ENCODE assay signal across 8 mouse cellular contexts in genomic region chr16:24449806-24450205, GRCm38 (mm10). TPM values are rescaled to one million over a fixed set of nuclear protein-coding genes. Genes with fewer than 3 reads are reported as not detected.
A peak's percentile ranks its signal among the peaks of the same experiment; 100 is the strongest.
DNase-seq lines count a peak whose midpoint lies in the region; ATAC-seq and TF ChIP-seq lines count a peak whose summit lies in the region.

No protein-coding gene starts in this region.

- H3K79me2 ChIP-seq in C2C12 (ENCODE audit: control insufficient read depth, insufficient read depth): peaks cover 77% of the 10 kb centered on the region

- no peak overlapping the region for H3K4me3 ChIP-seq in C2C12 (ENCODE audit: insufficient read depth, poor library complexity, severe bottlenecking)
- no peak overlapping the region for H3K4me3 ChIP-seq in heart, embryonic 11.5 days (ENCODE audit: low read depth, low read length)

- H3K9me3 ChIP-seq in heart, embryonic 11.5 days (replicated peaks; ENCODE audit: control insufficient read depth, low read length): no peaks in the 10 kb centered on the region

- H3K4me1 ChIP-seq in heart, embryonic 11.5 days (ENCODE audit: control insufficient read depth, insufficient read depth, low read length): peaks cover 66% of the 10 kb centered on the region

- no peaks in the 10 kb centered on the region for H3K27me3 ChIP-seq in C2C12 (ENCODE audit: control insufficient read depth, insufficient read depth, insufficient read length)
- H3K27me3 ChIP-seq in heart, embryonic 11.5 days (ENCODE audit: control insufficient read depth, insufficient read depth, low read length): no peaks in the 10 kb centered on the region

- peak overlapping the region; percentile 58 for H3ac ChIP-seq in C2C12 (ENCODE audit: control insufficient read depth, insufficient read length, low read depth)

- intact Hi-C loops in left cerebral cortex, postnatal 25 days (cut with DNase I): no loop called here

- H3K79me3 ChIP-seq in C2C12 (ENCODE audit: low read depth): peaks cover 55% of the 10 kb centered on the region

- peaks cover 18% of the 10 kb centered on the region for H3K36me3 ChIP-seq in C2C12 (ENCODE audit: control insufficient read depth, insufficient read depth)
- no peaks in the 10 kb centered on the region for H3K36me3 ChIP-seq in heart, embryonic 11.5 days (ENCODE audit: control insufficient read depth, insufficient read depth, low read length)

- peak; percentile 46 to 55 for DNase-seq in cerebellum, adult 18-20 months
- DNase-seq in cerebellum, adult 11 months: no peak
- peak; percentile 83 to 93 for DNase-seq in kidney, postnatal 25 days
- no peak for DNase-seq in spleen, postnatal 10 days (ENCODE audit: low spot score in 2 of 2)
- DNase-seq in adrenal gland, postnatal 25 days: no peak
- no peak for DNase-seq in left cerebral cortex, postnatal 25 days (ENCODE audit: low spot score in 2 of 2)

- H3K9ac ChIP-seq in heart, embryonic 11.5 days (ENCODE audit: low read depth, low read length): no peak overlapping the region

- H3K27ac ChIP-seq in heart, embryonic 11.5 days (ENCODE audit: low read depth, low read length): peak overlapping the region; percentile 46

- H3K4me2 ChIP-seq in heart, embryonic 11.5 days: peak overlapping the region; percentile 9

- 30% methylated on average over 7 of the region's 8 CpGs for WGBS in heart, embryonic 11.5 days (ENCODE audit: insufficient replicate concordance)

- TF ChIP-seq CTCF in C2C12 (IDR thresholded peaks at IDR 0.05; ENCODE audit: control insufficient read depth, insufficient read depth, insufficient read length): no peak

- no peak for ATAC-seq in heart, embryonic 11.5 days (replicated peaks; ENCODE audit: insufficient number of reproducible peaks, low FRiP score, low TSS enrichment)

TF ChIP-seq in C2C12, 6 proteins besides CTCF, POLR2A, EP300 and RAD21:
- TF ChIP-seq USF1 (IDR thresholded peaks at IDR 0.05; ENCODE audit: low read depth) (no peak), CEBPB (IDR thresholded peaks at IDR 0.05; ENCODE audit: low read depth) (no peak), FOSL1 (IDR thresholded peaks at IDR 0.05; ENCODE audit: insufficient read depth, low read length, poor library complexity, severe bottlenecking) (no peak), MYOG (IDR thresholded peaks at IDR 0.05; ENCODE audit: control insufficient read depth, extremely low read depth, insufficient read length) (no peak), MYOD1 (IDR thresholded peaks at IDR 0.05; ENCODE audit: control insufficient read depth, insufficient read length, low read depth) (no peak), MAX (IDR thresholded peaks at IDR 0.05) (no peak)

RNA-seq across cellular contexts. Expression of gene Lpp, which starts 56.5 kb away (rescaled TPM):
- polyA plus RNA-seq in C2C12 (2012; fragmentation: generic; extraction: Trizol): 9.6 TPM
- 52.5 and 59.2 TPM in 2 replicates for polyA plus RNA-seq in heart, embryonic 11.5 days (2014; fragmentation: Nextera tagmentation; extraction: Ambion mirVana)
- total RNA-seq in adrenal gland, postnatal 25 days (2021): 81.9 and 103 TPM in 2 replicates
- 1 to 10 TPM; 5.9 to 6.0 TPM for total RNA-seq in left cerebral cortex, postnatal 25 days (2021)

Comparison
In these comparisons a context has a peak if more than half of its experiments do, and no peak if none do; other contexts are left out.
1. DNase-seq: peak in cerebellum, adult 18-20 months (2 of 2) and kidney, postnatal 25 days (2 of 2); none in cerebellum, adult 11 months (single experiment), spleen, postnatal 10 days (0 of 2), adrenal gland, postnatal 25 days (single experiment) and left cerebral cortex, postnatal 25 days (0 of 2).
2. RNA of gene Lpp, which starts 56.5 kb away (total RNA-seq): 81.9 to 103 TPM in adrenal gland, postnatal 25 days; 5.9 to 6.0 TPM in left cerebral cortex, postnatal 25 days; every median in the first group is over 10 times any median in the second.